Mouse (Mus musculus) left cerebral cortex, postnatal 10 days (tissue): ENCODE results near the gene Lap3. TPM values are rescaled to one million over a fixed set of nuclear protein-coding genes. Genes with fewer than 3 reads are reported as not detected.

Experiments used
- DNase-seq, 2 experiments: peaks; one replicate each; pipeline ENCODE4 v3.0.0; 2021 to 2022; ENCODE audit warnings: low spot score in 2 of 2, mixed read lengths in 1 of 2; ENCODE audit errors: extremely low spot score in 1 of 2
- intact Hi-C: fragments of 180-260 bp; cut with DNase I; formaldehyde crosslinking; loops from one replicate; pipeline ENCODE4 v1.15.1; 2025
- total RNA-seq, 2 experiments: library from RNA; stranded (reverse); gene quantifications; 2 replicates each; pipeline ENCODE4 v1.2.3; 2021

Gene Lap3
- total RNA-seq, 2 experiments from 2014 or later, result 37.3 to 39.5 TPM

- DNase-seq, result no peak
- intact Hi-C loops, result no loop called here
Observed at GRCm38 (mm10) chr5:45491776-45492175, 1.4 kb upstream of the Lap3 start.

GRCm38 (mm10) chr5:45494093-45494755 is 1.1 kb downstream of the Lap3 start:
- DNase-seq, result no peak
- intact Hi-C loops, result no loop called here

GRCm38 (mm10) chr5:45495429-45495975 is 2.3 kb downstream of the Lap3 start:
- intact Hi-C loops, result no loop called here
- no peak for DNase-seq

- DNase-seq, result no peak
- intact Hi-C loops, result no loop called here
Observed at GRCm38 (mm10) chr5:45496042-45496441, 2.9 kb downstream of the Lap3 start.

- no peak for DNase-seq
- intact Hi-C loops, result no loop called here
Observed at GRCm38 (mm10) chr5:45496479-45496878, 3.3 kb downstream of the Lap3 start.

- no peak for DNase-seq
- intact Hi-C loops, result no loop called here
Observed at GRCm38 (mm10) chr5:45496930-45497550, 3.9 kb downstream of the Lap3 start.

GRCm38 (mm10) chr5:45497564-45497963 is 4.4 kb downstream of the Lap3 start:
- no peak for DNase-seq
- intact Hi-C loops, result no loop called here

GRCm38 (mm10) chr5:45510071-45510470 is 16.9 kb downstream of the Lap3 start:
- no peak for DNase-seq
- intact Hi-C loops, result no loop called here

GRCm38 (mm10) chr5:45512908-45513307 is 19.7 kb downstream of the Lap3 start:
- intact Hi-C loops, result no loop called here
- DNase-seq, result no peak

- DNase-seq, result no peak
- intact Hi-C loops, result no loop called here
Observed at GRCm38 (mm10) chr5:45513511-45513910, 20.3 kb downstream of the Lap3 start.

- intact Hi-C loops, result no loop called here
- DNase-seq, result no peak
Observed at GRCm38 (mm10) chr5:45514599-45514998, 21.4 kb downstream of the Lap3 start.

GRCm38 (mm10) chr5:45515151-45515743 is 22.1 kb downstream of the Lap3 start:
- intact Hi-C loops, result no loop called here
- DNase-seq, result no peak

GRCm38 (mm10) chr5:45519960-45520808 is 27.0 kb downstream of the Lap3 start, which contains the start of gene Med28:
TSS of gene Med28 (plus strand) at chr5:45520229.
- intact Hi-C loops, result no loop called here
- peak; percentile 93 to 95 for DNase-seq

- intact Hi-C loops, result no loop called here
Observed at GRCm38 (mm10) chr5:45520809-45521110, 27.6 kb downstream of the Lap3 start.

GRCm38 (mm10) chr5:45521601-45522000 is 28.4 kb downstream of the Lap3 start:
- intact Hi-C loops, result no loop called here
- no peak for DNase-seq

More at GRCm38 (mm10) chr5:45520809-45521110, 27.6 kb downstream of the Lap3 start:
- no peak for DNase-seq

- intact Hi-C loops, result no loop called here
- no peak for DNase-seq
Observed at GRCm38 (mm10) chr5:45525101-45525500, 31.9 kb downstream of the Lap3 start.

GRCm38 (mm10) chr5:45526338-45526737 is 33.2 kb downstream of the Lap3 start:
- DNase-seq, result no peak
- intact Hi-C loops, result no loop called here

GRCm38 (mm10) chr5:45529696-45530095 is 36.5 kb downstream of the Lap3 start:
- no peak for DNase-seq
- intact Hi-C loops, result loop anchor here (10.0 kb wide), 1 partner anchor 815 kb away; no protein-coding TSS in a partner anchor
